15 mouse cellular contexts compared by ENCODE assay signal in genomic region chr5:113122326-113123054, GRCm38 (mm10). TPM values are rescaled to one million over a fixed set of nuclear protein-coding genes. Genes with fewer than 3 reads are reported as not detected.
DNase-seq lines count a peak whose midpoint lies in the region; ATAC-seq and TF ChIP-seq lines count a peak whose summit lies in the region.
"Had no signal": no experiment of that assay in that cellular context is flagged by ENCODE, and none has a peak within 500 bp of the region (broad histone marks: within the 10 kb centered on the region; RNA-seq: fewer than 3 reads in every experiment).

No protein-coding gene starts in this region.

- 0 out of 2 replicates have a peak overlapping the region, but pooled peaks have one; percentile 1 for H3K4me2 ChIP-seq in heart, embryonic 15.5 days
- no peak overlapping the region for H3K4me2 ChIP-seq in forebrain, embryonic 15.5 days (replicated peaks)
- H3K4me2 ChIP-seq in hindbrain, embryonic 13.5 days = no peak overlapping the region
- H3K4me2 ChIP-seq: forebrain, embryonic 12.5 days; midbrain, embryonic 11.5 days had no signal

- no peak overlapping the region for H3K4me3 ChIP-seq in liver, adult 2 months (ENCODE audit: insufficient read depth, low read depth, low read length)
- H3K4me3 ChIP-seq in heart, embryonic 15.5 days = no peak overlapping the region
- no peak overlapping the region for H3K4me3 ChIP-seq in macrophage (ENCODE audit: inconsistent target)
- H3K4me3 ChIP-seq in forebrain, embryonic 15.5 days = no peak overlapping the region
- H3K4me3 ChIP-seq in hindbrain, embryonic 13.5 days = no peak overlapping the region
- H3K4me3 ChIP-seq: forebrain, embryonic 12.5 days had no signal

- H3K36me3 ChIP-seq in liver, adult 2 months (ENCODE audit: control insufficient read depth, insufficient read depth, low read length) = 0 out of 2 replicates have a peak, but pooled peaks cover 2% of the 10 kb centered on the region
- no peaks in the 10 kb centered on the region for H3K36me3 ChIP-seq in heart, embryonic 15.5 days
- no peaks in the 10 kb centered on the region for H3K36me3 ChIP-seq in macrophage (ENCODE audit: inconsistent target)
- no peaks in the 10 kb centered on the region for H3K36me3 ChIP-seq in forebrain, embryonic 15.5 days
- no peaks in the 10 kb centered on the region for H3K36me3 ChIP-seq in hindbrain, embryonic 13.5 days
- H3K36me3 ChIP-seq: forebrain, embryonic 12.5 days had no signal

- no peak overlapping the region; the same call in 1 of the 2 replicates for H3K9ac ChIP-seq in liver, adult 2 months (ENCODE audit: low read depth, low read length)
- H3K9ac ChIP-seq in heart, embryonic 15.5 days = peak overlapping the region; percentile 19; the same call in 1 of the 2 replicates
- H3K9ac ChIP-seq in forebrain, embryonic 15.5 days (replicated peaks) = no peak overlapping the region
- no peak overlapping the region for H3K9ac ChIP-seq in hindbrain, embryonic 13.5 days
- H3K9ac ChIP-seq: forebrain, embryonic 12.5 days had no signal

- peak; percentile 63 for DNase-seq in liver, adult 2 months (ENCODE audit: extremely low read depth, low read depth, low spot score)
- DNase-seq in liver = no peak
- no peak for DNase-seq in kidney, postnatal 4 days
- DNase-seq: adrenal gland, adult 8-10 months; cerebellum, adult 8-10 months had no signal

- H3K27me3 ChIP-seq in liver, adult 2 months (ENCODE audit: control insufficient read depth, insufficient read depth, low read length) = no peaks in the 10 kb centered on the region
- no peaks in the 10 kb centered on the region for H3K27me3 ChIP-seq in heart, embryonic 15.5 days
- H3K27me3 ChIP-seq in forebrain, embryonic 15.5 days = no peaks in the 10 kb centered on the region
- H3K27me3 ChIP-seq in hindbrain, embryonic 13.5 days = no peaks in the 10 kb centered on the region
- H3K27me3 ChIP-seq: forebrain, embryonic 12.5 days had no signal

- H3K79me2 ChIP-seq in liver, adult 2 months (ENCODE audit: control insufficient read depth, insufficient read depth, low read length) = peaks cover 69% of the 10 kb centered on the region
- H3K79me2 ChIP-seq in macrophage (ENCODE audit: inconsistent target) = peaks cover 8% of the 10 kb centered on the region; the same call in 1 of the 2 replicates

- ATAC-seq in common myeloid progenitor, adult 5-6 weeks (replicated peaks; ENCODE audit: low read depth, poor library complexity, severe bottlenecking) = peak; percentile 16; the same call in 1 of the 2 replicates
- peak; percentile 29; the same call in 1 of the 2 replicates for ATAC-seq in heart, embryonic 15.5 days (replicated peaks; ENCODE audit: insufficient number of reproducible peaks, insufficient read depth, low FRiP score, low read depth)
- ATAC-seq in forebrain, embryonic 15.5 days (replicated peaks) = no peak
- ATAC-seq in hindbrain, embryonic 13.5 days (ENCODE audit: low FRiP score) = no peak
- ATAC-seq: hindbrain, postnatal 0 days had no signal

- WGBS in liver, adult 2 months = 44% methylated on average over 12 of the region's 12 CpGs
- WGBS in heart, embryonic 15.5 days = 27% methylated on average over 12 of the region's 12 CpGs
- WGBS in macrophage (ENCODE audit: missing documents) = 41% methylated on average over 9 of the region's 12 CpGs
- 59% methylated on average over 12 of the region's 12 CpGs for WGBS in forebrain, embryonic 15.5 days
- 42% methylated on average over 12 of the region's 12 CpGs for WGBS in hindbrain, embryonic 13.5 days

- no peak for TF ChIP-seq POLR2A in liver, adult 2 months (IDR thresholded peaks at IDR 0.05; ENCODE audit: extremely low read depth, insufficient read depth, low read length)

- no peaks in the 10 kb centered on the region for H3K9me3 ChIP-seq in heart, embryonic 15.5 days (replicated peaks)
- no peaks in the 10 kb centered on the region for H3K9me3 ChIP-seq in forebrain, embryonic 15.5 days
- no peaks in the 10 kb centered on the region for H3K9me3 ChIP-seq in hindbrain, embryonic 13.5 days
- H3K9me3 ChIP-seq: forebrain, embryonic 12.5 days had no signal

- TF ChIP-seq CTCF in liver, adult 2 months (IDR thresholded peaks at IDR 0.05; ENCODE audit: low read depth, low read length) = no peak

- H3K4me1 ChIP-seq in liver, adult 2 months (ENCODE audit: control insufficient read depth, insufficient read depth, low read length) = peaks cover 34% of the 10 kb centered on the region
- peaks cover 74% of the 10 kb centered on the region for H3K4me1 ChIP-seq in heart, embryonic 15.5 days (replicated peaks)
- H3K4me1 ChIP-seq in forebrain, embryonic 15.5 days = peaks cover 15% of the 10 kb centered on the region
- H3K4me1 ChIP-seq in hindbrain, embryonic 13.5 days (replicated peaks) = peaks cover 35% of the 10 kb centered on the region

- H3K27ac ChIP-seq in liver, adult 2 months (replicated peaks; ENCODE audit: insufficient read depth, low read depth, low read length) = peak overlapping the region; percentile 32
- peak overlapping the region; percentile 59 for H3K27ac ChIP-seq in heart, embryonic 15.5 days
- peak overlapping the region; percentile 60 for H3K27ac ChIP-seq in macrophage
- no peak overlapping the region for H3K27ac ChIP-seq in forebrain, embryonic 15.5 days (replicated peaks)
- no peak overlapping the region for H3K27ac ChIP-seq in hindbrain, embryonic 13.5 days
- H3K27ac ChIP-seq: hindbrain, postnatal 0 days had no signal

RNA-seq across cellular contexts. Expression of gene Crybb3, which starts 41.1 kb away (rescaled TPM):
- 0.27 and 2.3 TPM in 2 replicates for total RNA-seq in liver, adult 2 months (2014; rRNA removed)
- polyA plus RNA-seq in liver, adult 2 months (2012; rRNA removed) = 2.4 and 4.3 TPM in 2 replicates
- not detected in 2 replicates for total RNA-seq in common myeloid progenitor, adult 5-6 weeks (2017)
- 0.83 and 1.5 TPM in 2 replicates for polyA plus RNA-seq in heart, embryonic 15.5 days (2015; fragmentation: Nextera tagmentation; extraction: Ambion mirVana)
- total RNA-seq in macrophage (2018; cell fraction: chromatin; rRNA removed) = 1 to 10 TPM in 1 of 26 experiments, not detected in 25; 3.9 TPM
- total RNA-seq in macrophage (2018; cell fraction: cytosol; rRNA removed) = not detected
- total RNA-seq in macrophage (2018; cell fraction: nucleus; rRNA removed) = 1 to 10 TPM in 1 of 26 experiments, under 1 TPM in 1, not detected in 24; 0.80 to 3.0 TPM
- polyA plus RNA-seq in macrophage (2018) = not detected in 3 replicates
- polyA plus RNA-seq in forebrain, embryonic 15.5 days (2015; fragmentation: Nextera tagmentation; extraction: Ambion mirVana) = 0.73 and 0.80 TPM in 2 replicates
- 0.31 and 0.68 TPM in 2 replicates for polyA plus RNA-seq in hindbrain, embryonic 13.5 days (2015; fragmentation: Nextera tagmentation; extraction: Ambion mirVana)

RNA-seq across cellular contexts. Expression of gene Crybb2, which starts 52.6 kb away (rescaled TPM):
- not detected in 2 replicates for total RNA-seq in liver, adult 2 months (2014; rRNA removed)
- not detected in 2 replicates for polyA plus RNA-seq in liver, adult 2 months (2012; rRNA removed)
- total RNA-seq in common myeloid progenitor, adult 5-6 weeks (2017) = not detected in 2 replicates
- polyA plus RNA-seq in heart, embryonic 15.5 days (2015; fragmentation: Nextera tagmentation; extraction: Ambion mirVana) = not detected in 2 replicates
- total RNA-seq in macrophage (2018; cell fraction: chromatin; rRNA removed) = not detected
- total RNA-seq in macrophage (2018; cell fraction: cytosol; rRNA removed) = not detected
- not detected for total RNA-seq in macrophage (2018; cell fraction: nucleus; rRNA removed)
- polyA plus RNA-seq in macrophage (2018) = not detected in 3 replicates
- not detected in 2 replicates for polyA plus RNA-seq in forebrain, embryonic 15.5 days (2015; fragmentation: Nextera tagmentation; extraction: Ambion mirVana)
- not detected in 2 replicates for polyA plus RNA-seq in hindbrain, embryonic 13.5 days (2015; fragmentation: Nextera tagmentation; extraction: Ambion mirVana)
- total RNA-seq: adrenal gland, adult 8-10 months; hindbrain, postnatal 0 days; layer of hippocampus, postnatal 25 days had no signal
- polyA plus RNA-seq: forebrain, embryonic 12.5 days; hindbrain, postnatal 0 days; midbrain, embryonic 11.5 days; neural tube, embryonic 14.5 days had no signal

Comparison
In these comparisons a context has a peak if more than half of its experiments do, and no peak if none do; other contexts are left out.
1. H3K27ac ChIP-seq: peak in liver, adult 2 months (single experiment), heart, embryonic 15.5 days (single experiment) and macrophage (single experiment); none in forebrain, embryonic 15.5 days (single experiment) and hindbrain, embryonic 13.5 days (single experiment).
2. ATAC-seq: peak in common myeloid progenitor, adult 5-6 weeks (single experiment) and heart, embryonic 15.5 days (single experiment); none in forebrain, embryonic 15.5 days (single experiment) and hindbrain, embryonic 13.5 days (single experiment).